Mouse (Mus musculus) limb, embryonic 11.5 days (tissue): Measurements from ENCODE around the gene Lrrc58. TPM values are rescaled to one million over a fixed set of nuclear protein-coding genes. Genes with fewer than 3 reads are reported as not detected.

Experiments
- ATAC-seq: fragments of 200-750 bp; cut with Nextera tagmentation; 2 replicates; pipeline ENCODE4 v1.8.0; 2017; ENCODE audit warnings: low read depth; ENCODE audit not compliant: insufficient number of reproducible peaks, low FRiP score, low TSS enrichment
- DNase-seq: peaks from one replicate; pipeline ENCODE4 v3.0.0-alpha.2; 2015; ENCODE audit warnings: low spot score
- H3K27ac ChIP-seq: fragments of 300-500 bp; sonication (generic); replicated peaks from 2 replicates; pipeline ENCODE4 v1.5.1; 2014; ENCODE audit warnings: low read depth, mild to moderate bottlenecking, low read length
- H3K27me3 ChIP-seq: fragments of 300-500 bp; sonication (generic); 2 replicates; pipeline ENCODE4 v1.6.1; 2014; ENCODE audit warnings: mild to moderate bottlenecking, low read length, mixed read lengths; ENCODE audit not compliant: control insufficient read depth, insufficient read depth
- H3K36me3 ChIP-seq: fragments of 300-500 bp; sonication (generic); 2 replicates; pipeline ENCODE4 v1.6.1; 2014; ENCODE audit warnings: mild to moderate bottlenecking, low read length, moderate library complexity, mixed read lengths; ENCODE audit not compliant: control insufficient read depth, insufficient read depth
- H3K4me1 ChIP-seq: fragments of 300-500 bp; sonication (generic); 2 replicates; pipeline ENCODE4 v1.6.1; 2014; ENCODE audit warnings: low read length, mixed read lengths; ENCODE audit not compliant: control insufficient read depth, insufficient read depth
- H3K4me2 ChIP-seq: fragments of 300-500 bp; sonication (generic); 2 replicates; pipeline ENCODE4 v1.6.1; 2014; ENCODE audit warnings: low read depth, mild to moderate bottlenecking, moderate library complexity; ENCODE audit not compliant: severe bottlenecking
- H3K4me3 ChIP-seq: fragments of 300-500 bp; sonication (generic); 2 replicates; pipeline ENCODE4 v1.5.1; 2014; ENCODE audit warnings: low read depth, low read length
- H3K9ac ChIP-seq: fragments of 300-500 bp; sonication (generic); 2 replicates; pipeline ENCODE4 v1.6.1; 2014; ENCODE audit warnings: mild to moderate bottlenecking, low read length
- H3K9me3 ChIP-seq: fragments of 300-500 bp; sonication (generic); 2 replicates; pipeline ENCODE4 v1.6.1; 2016; ENCODE audit warnings: low read length; ENCODE audit not compliant: control insufficient read depth
- WGBS: fragments of 180-500 bp; shearing (Covaris S2); extraction: QIAGEN DNeasy Blood & Tissue Kit; methylation state at CpG from one replicate; pipeline ENCODE4 v1.1.7; 2014; 5-methylcytosine and 5-hydroxymethylcytosine counted together
- polyA plus RNA-seq: library from polyadenylated mRNA; unstranded; fragments of >200 nt; fragmentation: Nextera tagmentation; extraction: Ambion mirVana; gene quantifications from 2 replicates; pipeline ENCODE4 v1.2.1, GENCODE M21; 2014

Gene Lrrc58
- polyA plus RNA-seq, 1 experiment from 2014 or later = 67.4 TPM

GRCm38 (mm10) chr16:37845202-37845925 is 22.8 kb upstream of the Lrrc58 start:
- Histone ChIP-seq H3K4me1 (no peaks in the 10 kb centered on the region), H3K36me3 (no peaks in the 10 kb centered on the region), H3K4me3 (no peak overlapping the region), H3K9ac (no peak overlapping the region), H3K4me2 (no peak overlapping the region), H3K9me3 (no peaks in the 10 kb centered on the region), H3K27ac (no peak overlapping the region), H3K27me3 (no peaks in the 10 kb centered on the region)
- DNase-seq (no peak), ATAC-seq (no peak)
- WGBS = 86% methylated on average over 7 of the region's 7 CpGs

DNA sequence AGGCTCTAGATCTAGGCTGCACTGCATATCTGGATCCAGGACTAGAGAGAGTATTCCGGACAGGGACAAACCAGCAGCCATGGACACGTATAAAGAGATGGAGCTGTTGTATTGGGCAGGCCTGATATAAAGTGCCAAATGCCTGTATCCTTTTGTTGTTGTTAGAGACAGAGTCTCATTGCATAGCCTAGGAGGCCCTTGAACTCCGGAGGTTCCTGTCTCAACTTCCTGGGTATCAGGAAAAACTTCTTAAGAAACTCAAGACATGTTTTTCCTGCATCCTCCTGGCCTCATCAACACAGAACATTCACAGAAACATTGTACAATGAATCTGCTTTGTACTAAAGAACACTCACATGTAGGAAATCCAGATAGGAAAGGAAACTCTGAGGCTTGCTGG is 21.1 kb upstream of the Lrrc58 start:
- Histone ChIP-seq H3K4me3 (no peak overlapping the region), H3K27me3 (no peaks in the 10 kb centered on the region), H3K9ac (no peak overlapping the region), H3K4me2 (no peak overlapping the region), H3K36me3 (no peaks in the 10 kb centered on the region), H3K4me1 (no peaks in the 10 kb centered on the region), H3K27ac (no peak overlapping the region), H3K9me3 (no peaks in the 10 kb centered on the region)
- WGBS = 88% methylated on average over 3 of the region's 3 CpGs
- DNase-seq = no peak
- ATAC-seq = no peak

GRCm38 (mm10) chr16:37851366-37851765 is 16.8 kb upstream of the Lrrc58 start:
- H3K27me3 ChIP-seq = no peaks in the 10 kb centered on the region
- no peaks in the 10 kb centered on the region for H3K4me1 ChIP-seq
- H3K4me3 ChIP-seq = no peak overlapping the region
- no peak for ATAC-seq
- DNase-seq = peak; percentile 36
- H3K4me2 ChIP-seq = no peak overlapping the region
- no peaks in the 10 kb centered on the region for H3K36me3 ChIP-seq
- no peak overlapping the region for H3K27ac ChIP-seq
- 20% methylated on average over 5 of the region's 5 CpGs for WGBS
- no peaks in the 10 kb centered on the region for H3K9me3 ChIP-seq
- no peak overlapping the region for H3K9ac ChIP-seq

DNA sequence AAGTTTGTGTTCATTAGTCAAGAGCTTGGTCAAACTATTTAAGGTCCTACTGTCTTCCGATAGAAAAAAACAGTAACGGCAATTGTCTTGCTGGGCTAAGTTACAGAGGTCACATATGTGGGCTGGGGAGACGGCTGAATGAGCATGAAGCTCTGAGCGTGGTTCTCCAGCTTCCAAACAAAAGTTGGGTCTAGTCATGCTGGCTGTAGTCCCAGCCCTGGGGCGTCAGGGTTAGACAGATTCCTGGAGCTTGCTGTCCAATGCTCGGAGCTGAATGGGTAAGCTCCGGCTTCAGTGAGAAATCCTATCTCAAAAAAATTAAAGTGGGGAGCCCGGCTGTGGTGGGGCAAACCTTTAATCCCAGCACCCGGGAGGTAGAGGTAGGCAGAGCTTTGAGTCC is 14.9 kb upstream of the Lrrc58 start:
- Histone ChIP-seq H3K36me3 (no peaks in the 10 kb centered on the region), H3K9ac (no peak overlapping the region), H3K4me3 (no peak overlapping the region), H3K27me3 (no peaks in the 10 kb centered on the region), H3K4me1 (no peaks in the 10 kb centered on the region), H3K9me3 (no peaks in the 10 kb centered on the region), H3K27ac (no peak overlapping the region), H3K4me2 (no peak overlapping the region)
- WGBS = 90% methylated on average over 9 of the region's 9 CpGs
- no peak for DNase-seq
- ATAC-seq = no peak

- no peak overlapping the region for H3K4me3 ChIP-seq
- no peaks in the 10 kb centered on the region for H3K4me1 ChIP-seq
- H3K27me3 ChIP-seq = no peaks in the 10 kb centered on the region
- ATAC-seq (no peak), DNase-seq (no peak)
- no peak overlapping the region for H3K27ac ChIP-seq
- no peak overlapping the region for H3K4me2 ChIP-seq
- H3K36me3 ChIP-seq = no peaks in the 10 kb centered on the region
- H3K9ac ChIP-seq = no peak overlapping the region
- 72% methylated on average over 14 of the region's 14 CpGs for WGBS
- H3K9me3 ChIP-seq = no peaks in the 10 kb centered on the region
These were observed 14.1 kb upstream of the Lrrc58 start for GRCm38 (mm10) chr16:37854054-37854453.

- Histone ChIP-seq H3K27me3 (no peaks in the 10 kb centered on the region), H3K36me3 (no peaks in the 10 kb centered on the region), H3K9me3 (no peaks in the 10 kb centered on the region), H3K9ac (no peak overlapping the region), H3K4me3 (no peak overlapping the region), H3K4me2 (no peak overlapping the region), H3K27ac (no peak overlapping the region), H3K4me1 (no peaks in the 10 kb centered on the region)
- 85% methylated on average over 5 of the region's 5 CpGs for WGBS
- ATAC-seq (no peak), DNase-seq (no peak)
These were observed 13.6 kb upstream of the Lrrc58 start for GRCm38 (mm10) chr16:37854593-37854992.

DNA sequence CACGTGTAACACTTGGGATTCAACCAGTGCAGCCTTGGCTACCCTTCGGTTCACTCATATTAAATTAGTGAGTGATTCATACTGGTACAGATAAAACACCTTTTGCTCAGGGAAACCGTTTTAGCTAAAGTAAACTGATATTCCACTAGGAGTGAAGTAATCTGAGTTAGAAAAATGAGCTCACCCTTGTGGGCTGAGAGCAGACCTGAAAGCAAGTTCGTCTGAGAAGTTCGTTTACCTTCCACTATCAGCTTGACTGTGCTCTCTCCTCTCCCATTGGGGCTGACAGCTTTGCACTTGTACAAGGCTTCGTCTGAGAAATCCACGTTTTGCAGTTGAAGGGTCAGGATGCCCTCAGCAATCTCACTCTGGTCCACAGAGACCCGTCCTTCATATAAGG is 12.6 kb upstream of the Lrrc58 start:
- no peak overlapping the region for H3K4me3 ChIP-seq
- ATAC-seq (no peak), DNase-seq (no peak)
- H3K4me1 ChIP-seq = no peaks in the 10 kb centered on the region
- no peak overlapping the region for H3K9ac ChIP-seq
- H3K4me2 ChIP-seq = no peak overlapping the region
- H3K36me3 ChIP-seq = no peaks in the 10 kb centered on the region
- WGBS = 76% methylated on average over 8 of the region's 8 CpGs
- H3K27me3 ChIP-seq = no peaks in the 10 kb centered on the region
- no peaks in the 10 kb centered on the region for H3K9me3 ChIP-seq
- H3K27ac ChIP-seq = no peak overlapping the region

GRCm38 (mm10) chr16:37856327-37856726 is 11.9 kb upstream of the Lrrc58 start:
- H3K36me3 ChIP-seq = no peaks in the 10 kb centered on the region
- no peak overlapping the region for H3K27ac ChIP-seq
- H3K4me3 ChIP-seq = no peak overlapping the region
- ATAC-seq (no peak), DNase-seq (no peak)
- no peak overlapping the region for H3K4me2 ChIP-seq
- no peaks in the 10 kb centered on the region for H3K27me3 ChIP-seq
- no peak overlapping the region for H3K9ac ChIP-seq
- H3K9me3 ChIP-seq = no peaks in the 10 kb centered on the region
- 67% methylated on average over 3 of the region's 3 CpGs for WGBS
- no peaks in the 10 kb centered on the region for H3K4me1 ChIP-seq

DNA sequence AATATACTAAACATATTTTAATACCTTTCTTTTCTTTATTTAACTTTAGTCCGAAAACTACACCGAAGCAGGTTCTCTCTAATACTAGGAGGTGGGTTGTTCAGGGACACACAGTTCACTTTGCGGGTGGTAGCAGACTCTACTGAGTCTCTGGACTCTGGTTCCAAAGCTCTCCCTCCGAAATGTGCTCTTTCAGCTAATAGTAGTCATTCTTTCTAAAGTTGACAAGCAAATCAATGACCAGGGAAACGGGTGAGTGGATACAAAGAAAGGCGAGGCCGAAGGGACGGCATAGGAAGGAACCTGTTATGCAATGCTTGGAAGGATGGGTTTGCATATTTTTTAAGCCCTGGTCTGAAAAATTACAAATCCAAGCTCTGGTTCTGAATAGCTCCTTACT is 10.7 kb upstream of the Lrrc58 start:
- 90% methylated on average over 8 of the region's 8 CpGs for WGBS
- Histone ChIP-seq H3K9ac (no peak overlapping the region), H3K27ac (no peak overlapping the region), H3K4me1 (no peaks in the 10 kb centered on the region), H3K36me3 (no peaks in the 10 kb centered on the region), H3K4me2 (no peak overlapping the region), H3K4me3 (no peak overlapping the region), H3K9me3 (no peaks in the 10 kb centered on the region), H3K27me3 (no peaks in the 10 kb centered on the region)
- DNase-seq (no peak), ATAC-seq (no peak)
